Mouse (Mus musculus) fibroblast of lung, adult 2 months (primary cell): Measurements from ENCODE around the gene Cfap58.

Source experiments
- DNase-seq: peaks from one replicate; pipeline ENCODE4 v3.0.0-alpha.2; 2011; ENCODE audit warnings: low read depth

Cfap58 gene

DNA sequence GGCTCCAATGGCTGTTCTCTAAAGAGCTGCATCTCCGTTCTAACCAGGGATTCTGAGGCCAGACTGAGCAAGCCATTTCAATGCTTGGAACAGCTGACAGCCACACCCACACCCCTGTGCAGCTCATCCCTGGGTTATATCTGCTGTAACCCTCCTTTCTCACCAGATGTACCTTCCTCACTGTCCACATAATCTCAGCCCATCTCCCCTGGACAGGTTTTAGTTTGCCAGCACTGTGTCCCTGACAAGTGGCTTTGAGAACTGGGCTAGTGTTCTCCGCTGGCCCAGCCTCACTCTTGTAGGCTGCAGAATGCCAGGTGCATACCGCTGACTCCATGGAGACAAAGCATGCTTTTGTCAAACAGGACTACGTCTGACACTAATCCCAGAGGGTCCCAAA is 20.1 kb upstream of the Cfap58 start:
- DNase-seq, result no peak

GRCm38 (mm10) chr19:47918016-47918415 is 19.5 kb upstream of the Cfap58 start:
- DNase-seq, result no peak

- no peak for DNase-seq
These were observed 18.9 kb upstream of the Cfap58 start for GRCm38 (mm10) chr19:47918455-47919101.

DNA sequence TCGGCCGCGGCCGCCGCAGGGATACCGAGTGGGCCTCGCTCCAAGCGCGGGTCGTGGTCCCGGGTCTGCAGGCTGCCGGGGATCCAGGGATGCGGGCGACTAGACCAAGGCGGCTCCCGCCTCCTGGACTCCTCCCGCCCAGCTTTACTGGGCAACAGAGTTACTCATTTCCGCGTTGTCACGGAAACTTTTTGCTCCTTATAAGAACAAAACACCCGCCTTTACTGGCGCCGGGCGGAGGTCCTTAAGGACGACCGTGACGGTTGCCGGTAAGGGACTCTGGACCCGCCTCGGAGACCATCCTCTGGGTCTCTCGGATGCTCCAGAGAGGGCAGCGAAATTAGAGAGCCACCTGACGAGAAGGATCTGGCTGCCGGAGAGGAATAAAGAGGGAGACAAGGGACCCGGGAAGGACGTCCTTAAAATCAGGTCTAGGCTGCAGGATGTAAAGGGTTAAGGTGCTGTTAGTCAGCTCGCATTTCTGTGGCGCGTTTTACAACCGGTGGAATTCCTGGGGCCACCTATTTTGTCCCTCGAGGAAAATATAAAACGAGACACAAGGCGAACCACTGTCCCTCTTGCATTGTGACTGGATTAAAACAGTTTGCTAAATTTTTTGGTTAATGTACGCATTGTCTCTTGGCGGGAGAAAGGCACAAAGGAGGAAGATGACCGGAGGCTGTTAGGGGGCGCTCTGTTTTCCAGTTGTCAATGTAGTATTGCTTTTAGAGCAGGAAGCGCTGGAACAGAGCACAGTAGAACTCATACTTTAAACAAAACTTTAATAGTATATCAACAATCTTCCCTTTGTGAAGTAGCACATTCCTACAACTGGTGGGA is 18.1 kb upstream of the Cfap58 start, which contains the start of the genes Cfap43 and Itprip:
Gene Cfap43 (minus strand): TSS at position 162 of the 840 bp plus-strand sequence.
Gene Itprip (minus strand): TSS at position 174 of the 840 bp plus-strand sequence.
- DNase-seq, result peak; percentile 75

DNA sequence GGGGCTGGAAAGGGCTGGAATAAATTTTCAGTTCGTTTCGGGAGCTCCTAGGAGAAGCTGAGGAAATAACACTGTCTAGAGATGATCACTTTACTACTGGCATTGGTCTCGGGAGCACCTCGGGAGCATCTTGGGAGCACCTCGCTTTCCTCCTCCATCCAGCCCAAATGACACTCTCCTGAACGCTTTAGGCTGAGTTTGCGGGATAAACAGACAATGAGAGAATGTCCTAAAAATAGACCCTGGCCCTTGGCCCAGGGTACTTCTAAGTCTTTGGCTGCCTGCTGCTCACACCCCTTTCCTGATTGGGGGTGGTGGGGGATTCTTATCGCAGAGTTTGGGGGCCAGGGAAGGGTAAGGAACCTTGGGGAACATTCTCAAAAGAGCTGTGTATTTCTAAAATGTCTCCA is 17.5 kb upstream of the Cfap58 start:
- no peak for DNase-seq

GRCm38 (mm10) chr19:47925819-47926218 is 11.7 kb upstream of the Cfap58 start:
- DNase-seq, result no peak

GRCm38 (mm10) chr19:47927032-47927431 is 10.4 kb upstream of the Cfap58 start:
- DNase-seq, result no peak

GRCm38 (mm10) chr19:47929043-47929442 is 8.4 kb upstream of the Cfap58 start:
- no peak for DNase-seq

- no peak for DNase-seq
These were observed 5.4 kb upstream of the Cfap58 start for GRCm38 (mm10) chr19:47931982-47932638.

GRCm38 (mm10) chr19:47934146-47934545 is 3.3 kb upstream of the Cfap58 start:
- no peak for DNase-seq

GRCm38 (mm10) chr19:47934636-47935238 is 2.7 kb upstream of the Cfap58 start:
- DNase-seq, result no peak

DNA sequence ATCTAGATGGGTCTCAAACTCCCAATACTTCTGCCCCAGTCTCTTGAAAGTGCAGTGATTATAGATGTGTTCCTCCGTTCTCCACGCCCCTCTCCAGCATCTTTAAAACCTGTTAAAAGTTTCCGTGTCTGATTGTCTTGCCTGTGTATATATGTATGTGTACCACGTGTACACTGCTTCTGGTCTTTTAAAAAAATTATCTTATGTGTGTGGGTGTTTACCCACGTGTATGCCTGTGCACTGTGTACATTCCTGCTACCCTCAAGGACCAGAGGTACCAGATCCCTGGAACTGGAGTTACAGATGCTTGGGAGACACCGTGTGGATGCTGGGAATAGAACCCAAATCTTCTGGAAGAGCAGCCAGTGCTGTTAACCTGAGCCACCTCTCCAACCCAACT is 1.9 kb upstream of the Cfap58 start:
- no peak for DNase-seq

- DNase-seq, result no peak
These were observed 985 bp upstream of the Cfap58 start for GRCm38 (mm10) chr19:47936490-47936889.

DNA sequence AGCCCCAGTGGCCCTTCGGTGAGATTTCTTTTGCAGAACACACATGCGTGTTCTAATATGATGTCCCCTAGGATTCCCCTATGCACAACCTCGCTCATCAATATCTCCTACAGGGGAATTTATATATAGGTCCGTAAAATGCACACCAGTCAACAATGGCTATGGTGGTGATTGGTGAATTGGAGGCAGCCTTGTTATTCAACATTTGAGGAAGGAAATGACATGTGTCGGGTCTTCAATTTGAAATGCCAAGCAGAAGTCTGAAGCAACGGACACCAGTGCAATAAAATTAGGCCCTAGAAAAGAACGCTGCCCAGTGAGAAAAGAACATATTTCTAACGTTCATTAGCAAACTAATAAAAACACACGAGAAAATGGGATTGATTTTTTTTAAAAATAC is 537 bp upstream of the Cfap58 start:
- DNase-seq, result no peak

GRCm38 (mm10) chr19:47939361-47939760 is 1.9 kb downstream of the Cfap58 start:
- DNase-seq, result no peak

DNA sequence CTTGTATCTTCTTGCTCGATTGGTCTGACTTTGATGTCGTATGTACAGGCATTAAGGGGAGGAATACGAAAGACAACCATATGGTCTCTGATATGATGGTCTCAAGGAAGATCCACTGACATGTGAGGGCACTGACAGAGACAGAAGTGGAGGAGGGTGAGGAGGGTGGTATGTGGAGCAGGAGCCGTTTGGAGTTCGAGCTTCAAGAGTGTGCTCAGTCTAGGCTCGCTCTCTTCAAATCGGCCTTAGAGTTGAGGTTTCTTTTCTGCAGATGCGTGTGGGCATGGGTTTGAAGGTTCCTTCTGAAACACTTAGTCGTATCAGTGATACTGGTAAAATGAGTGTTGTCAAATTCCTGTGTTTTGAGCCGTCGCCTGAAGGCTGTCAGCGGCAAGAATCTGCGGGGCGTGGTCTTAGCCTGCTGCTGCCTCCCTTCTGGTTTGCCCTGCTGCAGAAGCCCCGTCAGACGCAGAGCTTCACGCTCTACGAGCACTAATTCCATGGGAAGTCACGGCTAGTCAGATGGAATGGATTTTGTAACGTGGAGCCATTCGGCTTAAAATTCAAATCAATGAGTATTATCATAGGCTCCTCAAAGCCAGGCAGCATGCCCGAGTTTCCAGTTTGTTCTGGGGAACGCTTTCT is 9.5 kb downstream of the Cfap58 start:
- DNase-seq, result no peak

GRCm38 (mm10) chr19:47950946-47951345 is 13.5 kb downstream of the Cfap58 start:
- DNase-seq, result no peak

- DNase-seq, result no peak
These were observed 15.7 kb downstream of the Cfap58 start for GRCm38 (mm10) chr19:47953169-47953568.

GRCm38 (mm10) chr19:47958181-47958580 is 20.7 kb downstream of the Cfap58 start:
- DNase-seq, result no peak

DNA sequence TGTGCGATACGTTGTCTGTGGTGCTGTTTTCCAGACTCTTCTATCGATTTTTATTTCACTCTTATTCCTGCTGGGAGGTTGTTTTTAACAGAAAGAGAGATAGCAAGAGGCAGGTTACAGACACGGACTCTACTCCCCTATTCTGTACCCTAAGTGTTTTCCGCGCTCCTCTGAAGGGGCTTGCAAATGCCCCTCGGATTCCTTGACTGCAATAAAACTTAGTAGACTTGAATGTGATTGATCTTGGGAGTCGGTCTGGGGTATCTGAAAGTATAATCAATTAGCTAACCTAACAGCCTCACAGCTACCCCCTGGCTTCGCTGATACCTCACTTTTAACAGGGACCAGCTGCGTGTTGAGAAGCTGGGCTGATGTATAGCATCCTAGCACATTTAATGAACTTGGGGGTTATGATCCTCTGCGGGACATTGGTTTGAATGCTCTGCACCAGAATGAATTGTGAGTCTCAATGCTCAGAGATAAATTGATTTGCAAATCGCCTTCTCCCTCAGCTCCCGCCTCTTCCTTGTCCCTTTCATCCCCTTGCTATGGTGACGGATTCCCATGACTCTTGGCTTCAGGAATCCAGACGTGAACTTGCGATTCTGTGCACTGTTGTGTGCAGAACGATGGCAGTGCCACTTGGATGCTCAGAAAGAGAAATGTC is 31.7 kb downstream of the Cfap58 start:
- no peak for DNase-seq

GRCm38 (mm10) chr19:47971066-47971465 is 33.6 kb downstream of the Cfap58 start:
- DNase-seq, result no peak
